Mouse (Mus musculus) stomach, postnatal 0 days (tissue): ENCODE results near the gene Traf4.

ENCODE experiments used
- CTCF ChIP-seq: IDR thresholded peaks from 2 replicates; pipeline ENCODE4 v1.5.1; 2016; ENCODE audit warnings: antibody characterized with exemption, low read depth, mild to moderate bottlenecking, moderate library complexity
- EP300 ChIP-seq: optimal IDR thresholded peaks from 2 replicates; pipeline ENCODE3; 2016; ENCODE audit warnings: antibody characterized with exemption

DNA sequence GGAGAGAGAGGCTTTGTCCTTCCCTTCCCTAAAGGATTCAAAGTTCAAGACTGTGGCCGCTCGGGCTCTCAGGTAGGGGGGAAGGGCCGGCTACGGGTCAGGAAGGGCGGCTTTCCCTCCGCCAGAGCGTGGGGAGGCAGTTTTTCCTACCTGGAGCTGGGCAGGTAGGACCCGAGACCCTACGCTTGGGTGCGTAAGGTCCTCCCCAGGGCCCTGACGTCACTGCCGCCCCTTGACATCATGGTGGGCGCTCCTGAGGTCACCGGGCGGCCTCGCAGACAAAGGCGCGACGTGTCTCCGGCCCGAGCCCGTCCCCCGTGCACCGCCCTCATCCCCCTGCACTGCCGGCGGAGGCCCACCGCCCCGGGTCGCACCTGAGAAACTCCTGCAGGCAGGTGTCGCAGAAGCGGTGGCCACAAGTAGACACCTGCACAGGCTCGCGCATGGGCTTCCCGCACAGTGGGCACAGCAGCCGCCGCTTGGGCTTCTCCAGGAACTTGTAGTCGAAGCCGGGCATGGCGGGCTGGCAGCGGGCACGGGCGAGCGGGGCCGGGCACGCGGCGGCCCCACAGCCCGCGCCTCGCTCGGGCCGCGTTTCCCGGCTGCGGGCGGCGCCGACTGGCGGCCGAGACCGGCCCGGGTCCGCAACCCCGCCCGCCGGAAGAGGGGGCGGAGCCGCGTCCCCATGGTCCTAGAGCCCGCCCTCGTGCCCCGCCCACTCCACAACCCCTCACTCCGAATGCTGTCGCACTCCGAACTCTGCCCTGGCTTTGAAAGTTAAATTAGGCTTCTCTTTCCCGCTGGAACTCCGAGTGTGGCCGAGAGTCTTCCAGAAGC is at the start of gene Traf4:
- peak; percentile 48 for TF ChIP-seq CTCF
- no peak for TF ChIP-seq EP300
